Mouse (Mus musculus) neural tube, embryonic 14.5 days (tissue): ENCODE data around the gene Gorasp2. TPM values are rescaled to one million over a fixed set of nuclear protein-coding genes. Genes with fewer than 3 reads are reported as not detected.

Experiments used
- ATAC-seq: fragments of 200-750 bp; cut with Nextera tagmentation; 2 replicates; pipeline ENCODE4 v1.8.0; 2017; ENCODE audit warnings: low read depth, mild to moderate bottlenecking, moderate TSS enrichment, moderate library complexity
- H3K27ac ChIP-seq: fragments of 300-500 bp; sonication (generic); 2 replicates; pipeline ENCODE4 v1.5.1; 2014; ENCODE audit warnings: low read depth, mild to moderate bottlenecking, control low read depth, low read length, moderate library complexity, mixed read lengths
- H3K27me3 ChIP-seq: fragments of 300-500 bp; sonication (generic); 2 replicates; pipeline ENCODE4 v1.6.1; 2014; ENCODE audit warnings: low read length; ENCODE audit not compliant: control insufficient read depth, insufficient read depth
- H3K36me3 ChIP-seq: fragments of 300-500 bp; sonication (generic); 2 replicates; pipeline ENCODE4 v1.6.1; 2014; ENCODE audit warnings: low read length, mixed read lengths; ENCODE audit not compliant: control insufficient read depth, insufficient read depth
- H3K4me1 ChIP-seq: fragments of 300-500 bp; sonication (generic); 2 replicates; pipeline ENCODE4 v1.6.1; 2014; ENCODE audit warnings: low read length; ENCODE audit not compliant: control insufficient read depth, insufficient read depth
- H3K4me2 ChIP-seq: fragments of 300-500 bp; sonication (generic); 2 replicates; pipeline ENCODE4 v1.6.1; 2014; ENCODE audit warnings: mild to moderate bottlenecking, low read depth, low read length, control low read depth
- H3K4me3 ChIP-seq: fragments of 300-500 bp; sonication (generic); 2 replicates; pipeline ENCODE4 v1.5.1; 2014; ENCODE audit warnings: low read depth, low read length, control low read depth, mixed read lengths
- H3K9ac ChIP-seq: fragments of 300-500 bp; sonication (generic); replicated peaks from 2 replicates; pipeline ENCODE4 v1.6.1; 2014; ENCODE audit warnings: low read depth, mild to moderate bottlenecking, control low read depth, low read length, mixed read lengths
- H3K9me3 ChIP-seq: fragments of 300-500 bp; sonication (generic); 2 replicates; pipeline ENCODE4 v1.6.1; 2016; ENCODE audit warnings: low read length; ENCODE audit not compliant: control insufficient read depth
- WGBS: fragments of 180-500 bp; shearing (Covaris S2); extraction: QIAGEN DNeasy Blood & Tissue Kit; methylation state at CpG from one replicate; pipeline ENCODE4 v1.1.7; 2014; 5-methylcytosine and 5-hydroxymethylcytosine counted together
- polyA plus RNA-seq: library from polyadenylated mRNA; unstranded; fragments of >200 nt; fragmentation: Nextera tagmentation; extraction: Ambion mirVana; gene quantifications from 2 replicates; pipeline ENCODE4 v1.2.1, GENCODE M21; 2014

Gene Gorasp2
- polyA plus RNA-seq, 1 experiment from 2014 or later = 130 TPM

DNA sequence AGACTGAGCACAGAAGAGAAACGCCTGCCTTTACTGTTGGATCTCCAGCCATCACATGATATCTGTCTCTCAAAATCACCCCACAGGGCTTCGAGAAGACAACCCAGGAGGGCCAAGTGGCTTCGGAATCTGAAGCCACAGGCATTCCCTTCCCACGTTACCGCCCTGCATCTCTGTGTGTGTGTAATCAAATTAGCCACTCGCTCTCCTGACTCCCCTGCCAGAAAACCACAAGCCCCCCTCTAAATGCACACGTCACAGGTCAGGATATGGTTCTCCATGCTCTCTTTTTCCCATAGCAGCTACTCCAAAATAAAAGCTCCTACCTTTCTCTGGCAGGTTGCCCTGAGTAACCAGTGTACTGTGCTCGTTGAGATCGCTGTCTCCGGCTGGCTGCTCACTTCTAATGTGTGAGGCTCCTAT, 32.0 kb upstream of the Gorasp2 start:
- H3K4me3 ChIP-seq = peak overlapping the region; percentile 1; the same call in 1 of the 2 replicates
- H3K4me2 ChIP-seq = peak overlapping the region; percentile 42
- H3K36me3 ChIP-seq = no peaks in the 10 kb centered on the region
- no peaks in the 10 kb centered on the region for H3K9me3 ChIP-seq
- ATAC-seq = peak; percentile 92
- WGBS = 3% methylated on average over 10 of the region's 10 CpGs
- H3K9ac ChIP-seq = 0 out of 2 replicates have a peak overlapping the region, but pooled peaks have one; percentile 25
- H3K27me3 ChIP-seq = no peaks in the 10 kb centered on the region
- 0 out of 2 replicates have a peak, but pooled peaks cover 4% of the 10 kb centered on the region for H3K4me1 ChIP-seq
- no peak overlapping the region for H3K27ac ChIP-seq

- H3K4me3 ChIP-seq = no peak overlapping the region
- H3K27me3 ChIP-seq = no peaks in the 10 kb centered on the region
- H3K4me1 ChIP-seq = 0 out of 2 replicates have a peak, but pooled peaks cover 4% of the 10 kb centered on the region
- 0 out of 2 replicates have a peak overlapping the region, but pooled peaks have one; percentile 42 for H3K4me2 ChIP-seq
- H3K36me3 ChIP-seq = no peaks in the 10 kb centered on the region
- H3K27ac ChIP-seq = no peak overlapping the region
- no peak overlapping the region for H3K9ac ChIP-seq
- no peaks in the 10 kb centered on the region for H3K9me3 ChIP-seq
- ATAC-seq = peak; percentile 39; the same call in 1 of the 2 replicates
- WGBS = 65% methylated on average over 3 of the region's 3 CpGs
Observed at GRCm38 (mm10) chr2:70629921-70630320, 31.5 kb upstream of the Gorasp2 start.

DNA sequence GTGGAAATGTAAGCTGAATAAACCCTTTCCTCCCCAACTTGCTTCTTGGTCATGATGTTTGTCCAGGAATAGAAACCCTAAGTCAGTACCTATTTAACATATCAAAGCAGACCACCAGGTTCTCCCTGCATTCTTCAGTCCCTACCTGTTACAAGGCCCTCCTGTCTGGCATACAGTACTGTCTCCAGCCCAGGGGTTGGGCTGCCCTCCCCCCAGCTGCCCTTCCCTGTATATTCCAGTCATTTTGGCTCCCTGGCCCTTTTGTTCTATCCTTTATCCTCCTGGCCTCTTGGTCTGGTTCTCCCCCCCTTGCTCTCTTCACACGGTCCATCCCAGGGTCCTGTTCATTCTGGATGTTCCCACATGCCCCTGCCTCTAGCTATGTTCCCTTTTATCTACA, 30.1 kb upstream of the Gorasp2 start:
- no peak overlapping the region for H3K4me2 ChIP-seq
- H3K27ac ChIP-seq = no peak overlapping the region
- 92% methylated on average over 1 of the region's 1 CpGs for WGBS
- H3K9ac ChIP-seq = no peak overlapping the region
- no peak overlapping the region for H3K4me3 ChIP-seq
- ATAC-seq = no peak
- H3K27me3 ChIP-seq = no peaks in the 10 kb centered on the region
- 0 out of 2 replicates have a peak, but pooled peaks cover 4% of the 10 kb centered on the region for H3K4me1 ChIP-seq
- H3K9me3 ChIP-seq = no peaks in the 10 kb centered on the region
- H3K36me3 ChIP-seq = no peaks in the 10 kb centered on the region

GRCm38 (mm10) chr2:70632412-70632811, 29.0 kb upstream of the Gorasp2 start:
- 0 out of 2 replicates have a peak, but pooled peaks cover 4% of the 10 kb centered on the region for H3K4me1 ChIP-seq
- no peaks in the 10 kb centered on the region for H3K9me3 ChIP-seq
- no peak for ATAC-seq
- WGBS = 90% methylated on average over 1 of the region's 1 CpGs
- H3K36me3 ChIP-seq = no peaks in the 10 kb centered on the region
- H3K4me3 ChIP-seq = no peak overlapping the region
- H3K27me3 ChIP-seq = no peaks in the 10 kb centered on the region
- no peak overlapping the region for H3K27ac ChIP-seq
- H3K9ac ChIP-seq = no peak overlapping the region
- no peak overlapping the region for H3K4me2 ChIP-seq

DNA sequence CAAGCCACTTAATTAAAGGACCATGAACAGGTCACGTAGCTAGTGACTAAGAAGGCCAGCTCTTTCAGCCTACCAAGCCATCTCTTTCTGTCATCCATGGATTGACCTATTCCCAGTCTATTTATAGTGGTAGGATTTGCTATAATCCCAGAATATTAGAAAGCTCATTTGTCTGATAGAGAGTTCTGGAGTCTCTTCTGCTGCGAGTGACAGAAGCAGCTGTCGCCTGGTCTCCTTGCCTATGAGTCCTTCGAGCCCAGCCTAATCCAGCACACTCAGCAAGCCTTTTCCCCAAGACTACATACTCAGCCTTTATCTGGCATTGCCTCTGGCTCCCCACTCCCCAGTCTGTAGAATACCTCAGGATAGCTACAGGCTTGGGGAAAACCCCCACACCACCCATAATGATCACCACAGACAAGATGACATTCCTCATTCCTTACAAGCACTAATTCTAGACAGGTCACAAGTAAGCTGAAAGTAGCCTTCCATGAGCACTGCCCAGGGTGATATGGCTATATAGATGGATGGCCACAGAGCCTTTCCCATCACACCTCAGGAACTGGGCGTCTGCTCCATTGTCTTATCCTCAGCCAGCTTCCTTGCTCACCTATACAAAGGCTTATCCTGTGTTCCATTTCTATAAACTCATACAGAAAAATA, 27.2 kb upstream of the Gorasp2 start:
- Histone ChIP-seq H3K9me3 (no peaks in the 10 kb centered on the region), H3K9ac (no peak overlapping the region), H3K4me3 (no peak overlapping the region), H3K36me3 (no peaks in the 10 kb centered on the region), H3K27me3 (no peaks in the 10 kb centered on the region), H3K4me2 (no peak overlapping the region), H3K4me1 (0 out of 2 replicates have a peak, but pooled peaks cover under 1% of the 10 kb centered on the region), H3K27ac (no peak overlapping the region)
- ATAC-seq = no peak
- 93% methylated on average over 5 of the region's 5 CpGs for WGBS

- no peak overlapping the region for H3K9ac ChIP-seq
- H3K4me3 ChIP-seq = no peak overlapping the region
- H3K36me3 ChIP-seq = no peaks in the 10 kb centered on the region
- no peaks in the 10 kb centered on the region for H3K9me3 ChIP-seq
- no peak overlapping the region for H3K4me2 ChIP-seq
- no peak overlapping the region for H3K27ac ChIP-seq
- H3K4me1 ChIP-seq = peaks cover 20% of the 10 kb centered on the region
- H3K27me3 ChIP-seq = no peaks in the 10 kb centered on the region
- ATAC-seq = no peak
Observed at GRCm38 (mm10) chr2:70640968-70641367, 20.4 kb upstream of the Gorasp2 start.

DNA sequence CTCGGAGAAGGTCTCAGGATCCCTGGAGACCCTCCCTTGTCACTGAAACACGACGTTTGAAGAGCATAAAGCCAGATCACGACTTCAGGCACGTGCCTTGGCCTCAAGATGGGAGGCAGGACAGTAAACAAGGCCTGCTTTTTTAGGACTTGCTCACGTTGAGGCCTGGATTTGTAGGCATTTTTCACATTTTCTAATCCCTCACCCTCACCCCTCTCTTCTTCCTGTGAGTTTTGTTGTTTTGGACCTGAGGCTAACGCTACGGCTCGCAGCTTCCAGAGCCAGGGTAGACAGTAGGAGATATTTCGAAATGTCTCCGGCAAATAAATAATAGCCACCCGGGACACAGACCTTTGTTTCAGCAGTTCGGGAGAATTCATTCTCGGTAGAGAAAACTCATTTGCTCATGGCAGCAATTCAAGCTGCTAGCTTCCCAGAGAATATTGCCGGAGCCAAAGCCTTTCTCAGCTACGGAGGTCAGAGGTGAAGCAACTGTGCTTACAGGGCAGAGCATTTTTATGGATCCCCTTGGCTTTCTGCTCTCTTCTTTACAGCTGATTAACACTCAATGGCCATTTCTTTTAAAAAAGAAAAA, 18.3 kb upstream of the Gorasp2 start:
- H3K36me3 ChIP-seq = no peaks in the 10 kb centered on the region
- peaks cover 20% of the 10 kb centered on the region for H3K4me1 ChIP-seq
- H3K27me3 ChIP-seq = no peaks in the 10 kb centered on the region
- peak overlapping the region; percentile 55; the same call in 1 of the 2 replicates for H3K27ac ChIP-seq
- ATAC-seq = peak; percentile 49; the same call in 1 of the 2 replicates
- WGBS = 9% methylated on average over 16 of the region's 16 CpGs
- no peaks in the 10 kb centered on the region for H3K9me3 ChIP-seq
- no peak overlapping the region for H3K4me3 ChIP-seq
- H3K9ac ChIP-seq = no peak overlapping the region
- no peak overlapping the region for H3K4me2 ChIP-seq

- Histone ChIP-seq H3K4me2 (no peak overlapping the region), H3K27me3 (no peaks in the 10 kb centered on the region), H3K9ac (no peak overlapping the region), H3K4me3 (no peak overlapping the region), H3K27ac (no peak overlapping the region), H3K36me3 (no peaks in the 10 kb centered on the region), H3K4me1 (peaks cover 20% of the 10 kb centered on the region), H3K9me3 (no peaks in the 10 kb centered on the region)
- ATAC-seq = peak; percentile 44; the same call in 1 of the 2 replicates
- 62% methylated on average over 6 of the region's 6 CpGs for WGBS
Observed at GRCm38 (mm10) chr2:70645266-70645780, 16.1 kb upstream of the Gorasp2 start.

- Histone ChIP-seq H3K27me3 (no peaks in the 10 kb centered on the region), H3K4me1 (peaks cover 17% of the 10 kb centered on the region), H3K27ac (no peak overlapping the region), H3K9me3 (no peaks in the 10 kb centered on the region), H3K36me3 (no peaks in the 10 kb centered on the region), H3K9ac (no peak overlapping the region), H3K4me3 (no peak overlapping the region), H3K4me2 (no peak overlapping the region)
- WGBS = 24% methylated on average over 4 of the region's 4 CpGs
- no peak for ATAC-seq
Observed at GRCm38 (mm10) chr2:70647681-70648080, 13.7 kb upstream of the Gorasp2 start.
